Mouse (Mus musculus): ENCODE measurements at regions not wholly inside any gene's neighbourhood (a gene's known extent, or its start where the extent isn't known, plus 50 kb on each side); places are given as distances from the start of the nearest gene placed in this dataset.

GRCm38 (mm10) chr10:122515698-122516097, 67.4 kb downstream of the Avpr1a start:
- no peak for DNase-seq (ENCODE audit: low spot score)

- DNase-seq (ENCODE audit: low spot score): peak; percentile 11
These were observed 71.0 kb downstream of the Avpr1a start for GRCm38 (mm10) chr10:122519274-122519790.

DNA sequence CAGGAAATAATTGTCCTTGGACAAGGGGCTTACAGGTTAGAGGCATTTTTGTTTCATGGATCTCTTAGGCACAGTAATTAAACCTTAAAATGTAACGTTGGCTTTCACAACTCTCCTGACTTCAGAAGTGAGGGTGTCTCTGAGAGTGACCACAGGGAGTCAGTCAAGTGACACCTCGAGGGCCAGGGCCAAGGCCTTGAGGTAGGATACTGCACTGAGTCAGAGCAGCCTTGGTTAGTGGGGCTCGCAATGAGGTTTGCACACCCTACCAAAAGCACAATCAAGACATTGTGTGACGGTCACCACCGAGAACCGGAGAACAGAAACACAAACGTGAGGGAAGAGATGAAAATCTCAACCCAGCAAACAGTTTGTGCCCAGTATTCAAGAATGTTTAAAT, 71.7 kb downstream of the Avpr1a start:
- no peak for DNase-seq (ENCODE audit: low spot score)

DNA sequence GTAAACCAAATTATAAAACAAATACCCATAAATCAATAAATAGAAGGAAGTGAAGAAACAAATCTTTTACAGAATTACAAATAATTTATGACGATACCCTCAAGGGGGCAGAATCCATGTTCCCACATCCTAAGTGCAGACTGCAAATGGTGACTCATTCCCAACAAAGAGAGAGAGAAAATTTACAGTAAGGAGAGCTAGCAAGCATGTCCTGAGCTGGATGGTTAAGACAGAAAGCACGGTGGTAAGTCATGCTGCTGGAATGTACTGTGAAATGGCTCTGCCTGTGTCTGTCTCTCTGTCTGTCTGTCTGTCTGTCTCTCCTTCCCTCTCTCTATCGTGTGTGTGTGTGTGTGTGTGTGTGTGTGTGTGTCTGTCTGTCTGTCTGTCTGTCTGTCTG, 74.3 kb downstream of the Avpr1a start:
- peak; percentile 24 for DNase-seq (ENCODE audit: low spot score)

DNA sequence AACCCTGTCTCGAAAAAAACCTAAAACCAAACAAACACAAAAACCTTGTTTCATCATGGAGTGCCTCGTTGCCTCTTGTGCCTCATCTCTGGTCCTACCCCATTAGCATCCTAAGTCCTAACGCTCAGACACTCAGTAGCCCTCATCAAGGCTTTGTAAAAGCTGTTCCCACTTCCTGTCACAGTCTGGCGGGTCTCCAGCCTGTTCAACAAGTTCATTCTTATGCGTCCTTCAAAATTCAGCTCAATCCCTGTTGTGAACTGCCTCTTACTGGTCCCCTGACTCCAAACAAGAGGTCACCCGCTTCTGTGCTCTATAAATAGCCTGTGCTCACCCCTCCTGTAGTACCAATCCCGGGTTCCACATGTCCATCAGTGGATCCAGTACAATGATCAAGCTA, 77.1 kb downstream of the Avpr1a start:
- no peak for DNase-seq (ENCODE audit: low spot score)

- DNase-seq (ENCODE audit: low spot score): no peak
These were observed 77.5 kb downstream of the Avpr1a start for GRCm38 (mm10) chr10:122525807-122526206.

DNA sequence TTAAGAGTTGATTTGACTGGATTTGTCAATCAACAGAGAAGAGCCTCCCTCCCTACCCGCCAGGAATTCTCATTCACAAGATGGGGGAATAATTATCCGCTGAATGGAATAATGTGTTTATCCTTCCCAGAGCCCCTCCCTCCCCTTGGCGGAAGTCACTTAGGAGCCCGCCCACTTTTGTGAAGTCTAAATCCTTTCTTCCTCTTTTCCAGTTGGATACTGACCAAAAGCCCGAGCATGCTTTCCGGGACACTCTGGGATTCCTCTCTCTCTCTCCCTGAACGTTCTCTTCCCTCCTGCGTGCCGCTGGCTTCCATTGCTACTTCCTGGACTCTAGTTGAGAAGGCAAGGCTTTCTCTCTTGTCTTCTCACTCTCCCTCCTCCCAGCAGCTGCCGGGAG, 79.9 kb downstream of the Avpr1a start:
- no peak for DNase-seq (ENCODE audit: low spot score)

DNA sequence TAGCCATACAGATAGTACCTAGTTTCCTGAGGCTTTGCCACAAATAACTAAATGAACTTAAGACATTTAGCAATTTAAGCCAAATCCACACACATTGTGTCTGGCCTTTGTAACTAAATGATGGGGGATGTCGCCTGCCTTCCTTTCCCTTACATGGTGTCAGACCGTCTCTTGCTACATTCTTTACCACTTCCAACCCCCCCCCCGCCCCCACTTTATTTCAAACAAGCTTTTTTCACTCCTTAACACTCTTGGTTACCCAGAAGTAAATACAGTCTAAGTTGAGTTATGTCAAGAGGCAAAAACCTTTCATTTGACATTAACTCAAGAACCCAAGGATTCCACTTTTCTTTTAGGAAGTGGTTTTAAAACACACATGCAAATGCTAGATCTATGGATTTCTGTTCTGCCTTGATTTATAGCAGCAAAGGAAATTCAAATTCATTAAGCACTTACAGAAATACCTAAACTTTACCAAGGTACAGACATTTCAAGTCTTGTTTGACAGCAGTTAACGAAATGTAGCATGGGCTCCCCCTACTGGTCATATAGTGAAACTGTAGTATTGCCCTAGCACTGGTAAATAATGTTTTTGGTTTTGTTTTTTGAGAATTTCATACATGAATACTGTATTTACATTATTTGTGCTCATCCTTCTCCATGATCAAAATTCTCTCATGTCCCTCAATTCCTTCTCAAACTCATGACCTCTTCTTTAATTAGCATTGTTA, 80.8 kb downstream of the Avpr1a start:
- peak; percentile 80 for DNase-seq (ENCODE audit: low spot score)

DNA sequence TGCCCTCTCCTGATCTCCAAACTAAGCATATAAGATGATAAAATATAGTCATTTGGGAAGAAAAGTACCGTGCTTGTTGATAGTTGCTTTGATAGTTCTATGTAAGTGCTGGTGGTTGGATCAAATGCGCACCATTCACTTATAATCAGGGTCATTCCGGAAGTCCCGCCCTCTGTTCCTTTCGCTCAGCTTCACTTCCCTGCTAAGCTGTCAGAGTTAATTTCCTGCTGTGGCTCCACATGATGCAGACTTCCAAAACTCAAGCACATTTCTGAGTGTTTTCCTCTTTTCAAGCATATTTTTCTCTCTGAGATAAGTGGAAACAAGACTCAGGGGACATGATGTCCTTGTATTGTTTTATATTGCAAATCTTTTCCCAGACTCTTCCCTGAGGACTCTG, 86.4 kb downstream of the Avpr1a start:
- no peak for DNase-seq (ENCODE audit: low spot score)

DNA sequence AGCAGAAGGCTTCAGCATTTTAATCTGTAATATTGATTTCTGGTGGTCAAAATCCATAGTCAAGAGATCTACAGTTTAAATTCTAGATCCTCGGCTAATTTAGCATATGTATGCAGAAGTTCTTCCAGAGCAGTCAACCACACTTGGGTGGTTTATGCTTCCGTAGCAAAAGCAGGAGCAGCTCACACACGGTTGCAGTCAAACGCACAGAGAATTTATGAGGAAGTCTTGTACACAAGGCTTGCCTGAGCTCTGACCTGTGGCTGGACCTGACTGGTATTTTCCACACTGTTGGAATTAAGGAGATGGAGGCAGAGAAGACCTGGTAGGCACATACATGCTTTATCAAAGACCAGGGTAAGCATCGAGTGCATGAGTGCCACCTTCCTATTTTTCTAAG, 86.8 kb downstream of the Avpr1a start:
- no peak for DNase-seq (ENCODE audit: low spot score)

DNA sequence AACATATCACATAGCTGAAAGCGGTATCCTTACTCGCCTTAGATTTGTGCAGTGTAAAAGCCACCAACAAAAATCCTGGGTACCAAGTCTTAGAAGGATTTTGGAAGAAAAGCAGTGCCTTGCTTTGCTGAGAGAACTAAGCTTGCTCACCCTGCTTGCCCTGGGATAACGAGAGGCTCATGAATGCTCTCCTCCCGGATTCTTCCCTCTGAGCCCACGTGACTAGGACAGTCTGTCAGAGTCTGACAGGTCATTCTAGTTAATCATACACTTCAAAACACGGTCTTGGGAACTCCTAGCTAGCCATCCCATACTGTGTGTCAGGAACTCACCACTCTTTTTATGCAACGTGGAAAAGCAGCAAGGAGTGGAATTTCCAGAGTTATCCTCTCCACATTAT, 91.4 kb downstream of the Avpr1a start:
- DNase-seq (ENCODE audit: low spot score): no peak

DNA sequence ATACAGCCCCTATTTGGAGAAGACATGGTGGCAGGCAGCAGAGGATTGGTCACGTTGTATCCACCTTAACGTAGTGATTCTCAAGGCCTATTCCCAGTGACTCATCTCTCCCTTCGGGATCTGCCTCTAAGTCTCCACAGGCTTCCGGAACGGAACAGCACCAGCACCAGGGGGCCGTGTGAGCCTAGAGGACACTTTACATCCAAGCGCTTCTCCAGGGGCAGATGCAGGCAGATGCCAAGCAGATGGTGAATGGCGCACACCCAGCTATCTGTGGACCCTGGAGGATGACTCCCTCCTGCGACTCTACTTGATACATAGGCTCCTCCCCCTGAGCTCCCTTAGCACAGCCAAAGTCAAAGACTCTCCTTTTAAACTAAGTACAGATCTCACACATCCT, 94.3 kb downstream of the Avpr1a start:
- DNase-seq (ENCODE audit: low spot score): no peak

GRCm38 (mm10) chr10:122544096-122544720, 95.9 kb downstream of the Avpr1a start:
- DNase-seq (ENCODE audit: low spot score): peak; percentile 68

GRCm38 (mm10) chr10:122545029-122545428, 96.7 kb downstream of the Avpr1a start:
- DNase-seq (ENCODE audit: low spot score): no peak

- no peak for DNase-seq (ENCODE audit: low spot score)
These were observed 103.3 kb downstream of the Avpr1a start for GRCm38 (mm10) chr10:122551586-122551985.

DNA sequence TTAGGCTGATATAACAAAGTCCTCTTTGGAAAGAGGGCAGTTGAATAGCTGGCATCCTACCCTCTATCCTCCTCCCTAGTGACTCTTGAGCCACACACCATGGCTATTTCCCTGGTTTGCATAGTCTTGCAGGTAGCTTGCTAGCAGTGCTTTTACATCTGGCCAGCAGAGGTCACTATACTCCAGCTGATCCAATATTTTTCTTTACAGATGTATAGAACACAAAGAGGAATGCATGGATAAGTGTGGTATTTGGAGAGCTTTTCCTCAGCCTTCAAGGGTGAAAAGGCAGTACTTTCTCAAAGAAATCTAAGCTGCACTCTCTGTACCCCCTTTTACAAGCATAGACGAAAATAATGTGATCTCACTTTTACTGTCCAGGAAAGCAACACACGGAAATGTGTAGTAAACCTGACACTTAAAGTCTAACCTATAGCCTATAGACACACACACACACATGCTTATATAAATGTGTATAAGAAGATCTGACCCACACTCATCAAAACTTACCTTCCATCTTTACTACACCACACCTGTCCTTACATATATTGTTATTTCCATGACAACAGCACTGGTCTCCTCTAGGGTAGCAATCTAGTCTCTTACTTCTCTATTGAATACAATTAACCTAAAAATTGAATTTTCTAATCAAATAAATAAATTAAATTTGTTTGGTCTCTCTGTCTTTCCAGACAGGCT, 105.0 kb downstream of the Avpr1a start:
- peak; percentile 55 for DNase-seq (ENCODE audit: low spot score)

DNA sequence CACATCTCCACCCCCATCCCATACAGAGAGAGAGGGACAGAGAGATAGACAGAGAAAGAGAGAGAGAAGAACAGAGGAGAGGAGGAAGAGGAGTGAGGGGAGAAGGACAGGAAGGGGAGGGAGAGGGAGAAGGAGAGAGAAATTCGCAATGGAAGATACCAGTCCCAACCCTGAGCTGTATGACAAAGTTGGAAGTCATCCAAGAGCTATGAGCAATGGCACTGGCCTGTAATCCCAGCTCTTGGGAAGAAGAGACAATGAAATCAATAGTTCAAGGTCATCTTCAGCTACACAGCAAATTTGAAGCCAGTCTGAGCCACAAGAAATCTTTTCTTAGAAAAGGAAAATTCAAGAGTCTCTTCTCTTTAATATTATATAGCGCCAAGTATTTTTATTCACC, 105.6 kb downstream of the Avpr1a start:
- peak; percentile 17 for DNase-seq (ENCODE audit: low spot score)

- no peak for DNase-seq (ENCODE audit: low spot score)
These were observed 110.4 kb downstream of the Avpr1a start for GRCm38 (mm10) chr10:122558660-122559059.

- no peak for DNase-seq (ENCODE audit: low spot score)
These were observed 111.8 kb downstream of the Avpr1a start for GRCm38 (mm10) chr10:122560001-122560695.

GRCm38 (mm10) chr10:122561924-122562323, 113.6 kb downstream of the Avpr1a start:
- DNase-seq (ENCODE audit: low spot score): no peak

DNA sequence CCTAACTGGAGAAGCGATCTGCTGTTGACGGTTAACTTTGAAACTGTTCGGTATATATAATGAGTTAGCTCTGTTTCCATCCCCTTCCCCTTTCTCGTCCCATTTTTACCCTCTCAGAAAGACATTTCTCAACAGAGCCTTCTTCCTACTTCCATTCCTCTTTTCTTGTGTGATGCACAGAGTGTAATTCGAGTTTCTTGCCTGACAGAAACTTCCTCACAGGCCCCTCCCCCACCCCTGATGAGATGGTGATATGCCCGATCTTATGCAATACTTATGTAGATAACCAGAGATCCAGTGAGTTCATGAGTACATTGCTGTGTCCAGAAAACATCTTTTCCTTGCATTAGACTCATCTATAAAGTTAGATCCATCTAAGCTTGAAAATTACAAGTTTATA, 114.2 kb downstream of the Avpr1a start:
- no peak for DNase-seq (ENCODE audit: low spot score)

GRCm38 (mm10) chr10:122563973-122564372, 114.6 kb upstream of the Ppm1h start:
- DNase-seq (ENCODE audit: low spot score): no peak

All from adipocyte (in vitro differentiated cells).